Mouse (Mus musculus) midbrain, embryonic 14.5 days (tissue): ENCODE data around the gene Tdpoz1. TPM values are rescaled to one million over a fixed set of nuclear protein-coding genes. Genes with fewer than 3 reads are reported as not detected.
"Not testable (repeated sequence)": the region's sequence is repeated elsewhere in the genome, so short reads cannot be mapped to it uniquely, and the experiment has no call there.

Experiments used
- ATAC-seq: fragments of 200-750 bp; cut with Nextera tagmentation; 2 replicates; pipeline ENCODE4 v1.8.0; 2017; ENCODE audit warnings: moderate number of reproducible peaks, moderate library complexity; ENCODE audit not compliant: low FRiP score, low TSS enrichment
- DNase-seq: peaks from one replicate; pipeline ENCODE4 v3.0.0-alpha.2; 2015
- H3K27ac ChIP-seq: fragments of 300-500 bp; sonication (generic); replicated peaks from 2 replicates; pipeline ENCODE4 v1.5.1; 2014; ENCODE audit warnings: mild to moderate bottlenecking, low read depth, low read length, moderate library complexity
- H3K27me3 ChIP-seq: fragments of 300-500 bp; sonication (generic); 2 replicates; pipeline ENCODE4 v1.6.1; 2014; ENCODE audit warnings: low read length, control low read depth, mixed read lengths; ENCODE audit not compliant: control insufficient read depth, insufficient read depth
- H3K36me3 ChIP-seq: fragments of 300-500 bp; sonication (generic); 2 replicates; pipeline ENCODE4 v1.6.1; 2014; ENCODE audit warnings: low read length, control low read depth; ENCODE audit not compliant: control insufficient read depth, insufficient read depth
- H3K4me1 ChIP-seq: fragments of 300-500 bp; sonication (generic); 2 replicates; pipeline ENCODE4 v1.6.1; 2014; ENCODE audit warnings: mild to moderate bottlenecking, antibody characterized with exemption, low read length, control low read depth; ENCODE audit not compliant: control insufficient read depth, insufficient read depth
- H3K4me2 ChIP-seq: fragments of 300-500 bp; sonication (generic); 2 replicates; pipeline ENCODE4 v1.6.1; 2014; ENCODE audit warnings: mild to moderate bottlenecking, low read length, moderate library complexity
- H3K4me3 ChIP-seq: fragments of 300-500 bp; sonication (generic); replicated peaks from 2 replicates; pipeline ENCODE4 v1.5.1; 2014; ENCODE audit warnings: low read depth, low read length
- H3K9ac ChIP-seq: fragments of 300-500 bp; sonication (generic); replicated peaks from 2 replicates; pipeline ENCODE4 v1.6.1; 2014; ENCODE audit warnings: mild to moderate bottlenecking, low read length, moderate library complexity
- H3K9me3 ChIP-seq: fragments of 300-500 bp; sonication (generic); 2 replicates; pipeline ENCODE4 v1.6.1; 2016; ENCODE audit warnings: low read length, control low read depth, mixed read lengths; ENCODE audit not compliant: control insufficient read depth
- WGBS: fragments of 180-500 bp; shearing (Covaris S2); extraction: QIAGEN DNeasy Blood & Tissue Kit; methylation state at CpG from one replicate; pipeline ENCODE4 v1.1.7; 2014; 5-methylcytosine and 5-hydroxymethylcytosine counted together
- polyA plus RNA-seq: library from polyadenylated mRNA; unstranded; fragments of >200 nt; fragmentation: Nextera tagmentation; extraction: Ambion mirVana; gene quantifications from 2 replicates; pipeline ENCODE4 v1.2.1, GENCODE M21; 2014

Gene Tdpoz1
- not detected in 2 replicates for polyA plus RNA-seq

DNA sequence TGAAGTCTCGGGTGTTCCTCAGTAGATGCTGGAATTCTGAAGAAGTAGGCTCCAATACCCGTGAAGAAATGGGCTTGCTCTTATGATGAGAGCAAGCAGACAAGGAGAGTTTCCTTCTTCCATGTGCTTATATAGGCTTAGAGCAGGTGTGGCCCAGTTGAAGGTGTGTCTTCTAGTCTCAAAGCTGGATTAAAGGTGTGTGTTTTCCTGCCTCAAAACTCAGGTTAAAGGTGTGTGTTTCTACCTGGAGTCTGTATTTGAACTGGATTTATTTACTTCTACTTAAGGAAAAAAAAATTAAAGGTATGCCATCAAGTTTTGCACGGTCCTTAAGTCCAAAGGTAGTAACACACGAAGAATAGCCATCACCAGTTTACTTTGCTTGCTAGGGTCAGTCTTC lies at the start of gene Tdpoz1:
Gene Tdpoz1, minus strand, starts transcription at position 101 of the 400 bp plus-strand sequence.
- WGBS = 95% methylated on average over 2 of the region's 4 CpGs

DNA sequence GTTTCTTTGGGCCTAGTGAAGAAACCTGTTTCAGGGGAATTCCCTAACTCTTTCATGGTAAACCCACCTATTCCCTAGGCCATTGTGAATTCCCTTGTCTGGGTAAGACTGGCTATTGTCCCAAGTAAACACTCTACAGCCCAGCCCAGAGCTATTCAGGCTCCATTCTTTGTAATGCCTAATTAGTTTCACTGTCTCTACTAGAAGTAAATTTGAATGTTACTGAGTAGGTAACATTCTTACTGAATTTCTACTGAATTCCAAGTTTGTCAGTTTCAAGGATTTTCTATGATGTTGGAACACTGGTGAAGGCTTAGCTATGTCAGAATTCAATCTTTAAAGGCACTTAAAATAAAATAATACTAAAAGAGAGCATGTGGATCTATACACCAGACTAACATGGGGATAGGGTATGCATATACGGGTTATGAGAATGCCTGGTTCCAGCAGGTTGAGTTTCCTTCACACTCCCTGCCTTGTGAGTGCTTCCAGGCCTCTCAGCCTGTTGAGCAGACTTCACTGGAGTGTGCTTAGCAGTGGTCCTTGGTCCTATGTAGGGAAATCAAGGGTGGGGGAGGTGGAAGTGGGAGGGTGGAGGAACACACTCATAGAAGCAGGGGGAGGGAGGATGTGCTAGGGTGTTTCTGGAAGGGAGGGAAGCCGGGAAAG lies 33.0 kb upstream of the Tdpoz1 start:
- DNase-seq, H3K36me3 ChIP-seq: not testable (repeated sequence)
- 88% methylated on average over 2 of the region's 2 CpGs for WGBS

More for the DNA sequence above, at the start of gene Tdpoz1:
- not testable (repeated sequence) for H3K27me3 ChIP-seq, H3K36me3 ChIP-seq, H3K9ac ChIP-seq, H3K4me2 ChIP-seq, H3K4me1 ChIP-seq, ATAC-seq, DNase-seq, H3K4me3 ChIP-seq, H3K9me3 ChIP-seq, H3K27ac ChIP-seq

DNA sequence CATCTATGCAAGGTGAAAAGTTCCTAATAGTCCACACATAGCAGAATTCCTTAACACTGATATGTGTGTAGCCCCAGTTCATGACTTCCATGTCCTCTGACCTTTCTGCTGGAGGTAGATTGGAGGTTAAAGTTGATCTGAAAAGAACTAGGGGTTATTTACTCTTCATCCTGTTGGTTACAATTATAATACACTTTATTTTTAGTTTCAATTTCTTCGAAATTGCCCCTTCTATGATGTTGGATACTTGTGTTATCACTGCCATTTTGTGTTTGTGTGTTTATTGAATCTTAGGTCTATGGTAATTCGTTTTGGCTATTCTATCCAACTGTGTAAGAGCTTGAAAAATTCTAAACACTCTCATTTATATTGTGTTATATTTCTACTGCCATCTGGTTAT lies 16.9 kb upstream of the Tdpoz1 start, which contains the start of gene Gm37596:
Gene Gm37596, minus strand, starts transcription at position 101 of the 400 bp plus-strand sequence.
- H3K4me1 ChIP-seq, H3K27me3 ChIP-seq, H3K4me3 ChIP-seq, H3K9me3 ChIP-seq, H3K4me2 ChIP-seq, DNase-seq, H3K9ac ChIP-seq, H3K36me3 ChIP-seq, ATAC-seq, H3K27ac ChIP-seq: not testable (repeated sequence)
- WGBS = 80% methylated on average over 1 of the region's 2 CpGs

More for the DNA sequence above, 33.0 kb upstream of the Tdpoz1 start:
- not testable (repeated sequence) for H3K4me1 ChIP-seq, H3K4me2 ChIP-seq, H3K27me3 ChIP-seq, ATAC-seq, H3K4me3 ChIP-seq, H3K9me3 ChIP-seq, H3K27ac ChIP-seq, H3K9ac ChIP-seq

DNA sequence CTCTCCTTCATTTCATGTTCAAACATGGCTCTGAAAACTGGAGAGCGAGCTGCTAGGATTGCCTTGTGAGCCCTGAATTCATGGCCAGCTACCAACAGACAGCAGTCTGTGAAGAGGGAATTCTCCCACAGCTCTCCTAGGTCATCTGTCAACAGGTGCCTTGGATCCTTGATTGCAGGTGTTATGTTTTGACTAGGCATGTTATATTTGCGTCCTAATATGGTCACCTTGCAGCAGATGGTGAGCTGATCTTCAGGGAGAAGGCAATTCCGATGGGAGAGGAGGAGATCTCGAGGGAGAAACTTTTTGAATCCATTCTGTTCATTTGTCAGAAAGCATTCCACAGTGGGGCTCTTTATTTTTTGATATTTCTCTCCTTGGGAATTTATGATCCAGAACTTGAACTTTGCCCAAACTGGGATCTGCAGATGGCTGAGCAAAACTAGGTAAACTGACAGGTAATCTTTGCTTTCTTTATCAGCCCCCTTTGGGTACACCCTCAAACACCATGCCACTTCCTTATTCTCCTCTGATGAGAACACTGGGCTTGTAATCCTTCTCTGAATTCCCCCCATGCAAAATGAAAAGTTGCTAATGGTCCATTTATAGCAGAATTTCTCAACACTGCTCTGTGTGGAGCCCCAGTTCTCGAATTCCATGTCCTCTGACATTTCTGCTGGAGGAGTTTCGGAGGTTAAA lies 5.2 kb downstream of the Tdpoz1 start:
- ATAC-seq, H3K9ac ChIP-seq, H3K27me3 ChIP-seq, H3K9me3 ChIP-seq, DNase-seq, H3K4me2 ChIP-seq, H3K27ac ChIP-seq, H3K36me3 ChIP-seq, H3K4me3 ChIP-seq, H3K4me1 ChIP-seq: not testable (repeated sequence)
- WGBS = 79% methylated on average over 5 of the region's 6 CpGs

DNA sequence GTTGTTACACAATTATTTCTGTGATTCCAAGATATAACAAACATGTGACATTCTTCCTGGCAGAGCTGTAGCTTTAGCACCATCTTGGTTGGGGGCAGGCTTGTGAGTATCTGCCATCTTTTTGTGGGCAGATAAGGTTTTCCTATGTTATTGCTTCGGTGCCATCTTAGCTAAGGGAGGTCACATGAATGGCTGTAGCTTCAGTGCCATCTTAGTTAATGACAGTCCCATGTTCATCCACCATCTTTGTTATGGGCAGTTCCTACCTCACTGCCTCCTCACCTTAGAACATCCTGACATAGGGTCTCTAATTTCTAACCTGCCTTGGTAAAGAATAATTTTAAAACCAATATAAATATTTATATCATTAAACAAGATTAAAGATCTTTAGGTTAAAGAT lies 21.9 kb downstream of the Tdpoz1 start:
- no peaks in the 10 kb centered on the region for H3K9me3 ChIP-seq
- DNase-seq (no peak), ATAC-seq (no peak)
- H3K27me3 ChIP-seq = no peaks in the 10 kb centered on the region
- no peak overlapping the region for H3K27ac ChIP-seq
- no peak overlapping the region for H3K4me3 ChIP-seq
- WGBS = 83% methylated on average over 1 of the region's 1 CpGs
- H3K4me1 ChIP-seq = no peaks in the 10 kb centered on the region
- no peaks in the 10 kb centered on the region for H3K36me3 ChIP-seq
- no peak overlapping the region for H3K9ac ChIP-seq
- no peak overlapping the region for H3K4me2 ChIP-seq

DNA sequence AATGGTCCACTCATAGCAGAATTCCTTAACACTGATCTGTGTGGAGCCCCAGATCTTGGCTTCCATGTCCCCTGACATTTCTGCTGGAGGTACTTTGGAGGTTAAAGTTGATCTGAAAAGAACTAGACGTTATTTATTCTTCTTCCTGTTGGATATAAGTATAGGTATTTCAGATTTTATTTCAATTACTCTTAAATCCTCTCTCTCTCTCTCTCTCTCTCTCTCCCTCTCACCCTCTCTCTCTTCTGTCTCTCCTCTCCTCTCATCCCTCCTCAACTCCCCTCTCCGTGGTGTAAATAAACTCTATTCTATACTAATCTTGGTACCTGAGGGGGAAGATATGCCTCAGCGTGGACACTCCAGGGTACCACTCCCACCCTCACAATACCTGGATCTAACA lies 23.5 kb downstream of the Tdpoz1 start, which contains the start of gene Tdpoz2:
Gene Tdpoz2, minus strand, starts transcription at position 101 of the 400 bp plus-strand sequence.
- DNase-seq (no peak), ATAC-seq (no peak)
- H3K4me2 ChIP-seq = no peak within 1 kb of the TSS
- H3K9me3 ChIP-seq = no peaks in the 10 kb centered on the region
- H3K36me3 ChIP-seq = no peaks in the 10 kb centered on the region
- 85% methylated on average over 3 of the region's 3 CpGs for WGBS
- H3K27me3 ChIP-seq = no peaks in the 10 kb centered on the region
- H3K4me3 ChIP-seq = no peak within 1 kb of the TSS
- H3K4me1 ChIP-seq = no peaks in the 10 kb centered on the region
- no peak within 1 kb of the TSS for H3K27ac ChIP-seq
- H3K9ac ChIP-seq = no peak within 1 kb of the TSS

DNA sequence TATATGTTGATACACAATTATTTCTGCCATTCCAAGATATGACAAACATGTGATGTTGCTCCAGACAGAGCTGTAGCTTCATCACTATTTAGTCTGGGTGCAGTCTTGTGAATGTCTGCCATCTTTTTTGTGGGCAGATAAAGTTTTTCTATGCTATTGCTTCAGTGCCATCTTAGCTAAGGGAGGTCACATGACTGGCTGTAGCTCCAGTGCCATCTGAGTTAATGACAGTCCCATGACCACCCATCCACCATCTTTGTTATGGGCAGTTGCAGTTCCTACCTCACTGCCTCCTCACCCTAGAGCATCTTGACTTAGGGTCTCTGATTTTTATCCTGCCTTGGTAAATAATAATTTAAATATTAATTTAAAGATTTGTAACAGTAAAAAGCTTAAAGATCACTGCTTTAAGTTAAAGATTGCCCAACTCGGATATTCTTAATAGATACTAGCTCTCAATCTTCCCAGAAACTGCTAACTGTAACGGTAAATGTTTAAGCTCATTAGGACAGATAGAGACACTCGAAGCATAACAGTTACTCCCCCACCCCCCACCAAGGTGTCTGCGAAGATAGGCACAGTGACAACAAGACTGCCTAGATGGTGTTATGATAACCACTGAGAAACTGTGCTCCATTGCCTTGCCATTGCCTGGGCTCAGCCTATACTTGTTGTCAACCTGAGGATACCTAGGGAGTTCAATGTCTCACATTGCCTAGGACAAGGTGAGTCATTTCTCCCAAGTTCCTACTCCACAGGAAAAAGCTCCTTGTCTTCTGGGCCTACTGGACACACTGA lies 45.0 kb downstream of the Tdpoz1 start:
- DNase-seq, H3K9ac ChIP-seq, H3K27me3 ChIP-seq, ATAC-seq, H3K36me3 ChIP-seq, H3K4me1 ChIP-seq, H3K27ac ChIP-seq, H3K4me3 ChIP-seq, H3K4me2 ChIP-seq, H3K9me3 ChIP-seq: not testable (repeated sequence)
- WGBS = 91% methylated on average over 4 of the region's 4 CpGs
